Comparison of ENCODE assay signal across 13 mouse cellular contexts in the genomic region with DNA sequence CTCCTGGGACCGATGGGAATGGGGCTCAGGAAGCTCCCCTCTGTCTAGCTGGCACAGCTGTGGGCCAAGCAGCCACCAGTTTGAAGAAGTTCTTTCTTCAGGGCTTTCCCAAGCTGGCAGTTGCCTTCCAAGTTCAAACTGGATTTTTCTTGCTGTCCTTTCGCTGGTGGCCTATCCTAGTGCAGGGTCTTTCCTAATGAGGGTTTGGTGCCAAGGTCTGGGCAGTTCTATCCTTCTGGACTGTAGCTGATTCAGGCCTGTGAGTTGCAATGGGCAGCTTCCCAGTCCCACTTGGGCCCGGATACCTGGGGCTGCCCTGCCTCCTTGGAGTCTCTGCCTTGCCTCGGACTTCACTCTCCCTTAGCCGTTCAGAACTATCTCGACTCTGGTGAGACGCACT. TPM values are rescaled to one million over a fixed set of nuclear protein-coding genes. Genes with fewer than 3 reads are reported as not detected.
A peak's percentile ranks its signal among the peaks of the same experiment; 100 is the strongest.
DNase-seq lines count a peak whose midpoint lies in the region; ATAC-seq lines count a peak whose summit lies in the region.
"Had no signal": no experiment of that assay in that cellular context is flagged by ENCODE, and none has a peak within 500 bp of the region (broad histone marks: within the 10 kb centered on the region; RNA-seq: fewer than 3 reads in every experiment).

No protein-coding gene starts in this region.

- no peak for ATAC-seq in embryonic facial prominence, embryonic 12.5 days (ENCODE audit: insufficient number of reproducible peaks, insufficient read depth, low FRiP score, low TSS enrichment)
- ATAC-seq in hindbrain, embryonic 13.5 days (ENCODE audit: low FRiP score), result no peak; the same call in 1 of the 2 replicates
- ATAC-seq in midbrain, embryonic 13.5 days, result no peak

- peak; percentile 2 for DNase-seq in kidney, adult 18-20 months
- DNase-seq in kidney, adult 11 months, result no peak
- DNase-seq in embryo, embryonic 11 days, result no peak
- no peak for DNase-seq in cerebellum, adult 8-10 months
- no peak for DNase-seq in kidney, adult 9 months
- DNase-seq: cerebellum, adult 9-11 months; kidney, adult 8-10 months; lung, adult 2 months; thymus, postnatal 36 days had no signal

- H3K27ac ChIP-seq in embryonic facial prominence, embryonic 12.5 days, result 0 out of 2 replicates have a peak overlapping the region, but pooled peaks have one; percentile 69
- peak overlapping the region; percentile 79 for H3K27ac ChIP-seq in hindbrain, embryonic 13.5 days
- H3K27ac ChIP-seq in midbrain, embryonic 13.5 days, result peak overlapping the region; percentile 54
- H3K27ac ChIP-seq: embryonic facial prominence, embryonic 15.5 days had no signal

- 72% methylated on average over 7 of the region's 7 CpGs for WGBS in embryonic facial prominence, embryonic 12.5 days
- 67% methylated on average over 7 of the region's 7 CpGs for WGBS in hindbrain, embryonic 13.5 days
- 74% methylated on average over 7 of the region's 7 CpGs for WGBS in midbrain, embryonic 13.5 days

- H3K9me3 ChIP-seq in embryonic facial prominence, embryonic 12.5 days, result no peaks in the 10 kb centered on the region
- no peaks in the 10 kb centered on the region for H3K9me3 ChIP-seq in hindbrain, embryonic 13.5 days
- H3K9me3 ChIP-seq in midbrain, embryonic 13.5 days, result no peaks in the 10 kb centered on the region
- H3K9me3 ChIP-seq: embryonic facial prominence, embryonic 15.5 days had no signal

- H3K36me3 ChIP-seq in embryonic facial prominence, embryonic 12.5 days, result no peaks in the 10 kb centered on the region
- no peaks in the 10 kb centered on the region for H3K36me3 ChIP-seq in hindbrain, embryonic 13.5 days
- H3K36me3 ChIP-seq in midbrain, embryonic 13.5 days, result no peaks in the 10 kb centered on the region
- H3K36me3 ChIP-seq: embryonic facial prominence, embryonic 15.5 days had no signal

- no peak overlapping the region for H3K4me3 ChIP-seq in embryonic facial prominence, embryonic 12.5 days
- no peak overlapping the region for H3K4me3 ChIP-seq in hindbrain, embryonic 13.5 days
- H3K4me3 ChIP-seq in midbrain, embryonic 13.5 days (replicated peaks), result no peak overlapping the region
- H3K4me3 ChIP-seq: embryonic facial prominence, embryonic 15.5 days had no signal

- no peaks in the 10 kb centered on the region for H3K27me3 ChIP-seq in embryonic facial prominence, embryonic 12.5 days
- H3K27me3 ChIP-seq in hindbrain, embryonic 13.5 days, result no peaks in the 10 kb centered on the region
- H3K27me3 ChIP-seq in midbrain, embryonic 13.5 days, result no peaks in the 10 kb centered on the region
- H3K27me3 ChIP-seq: embryonic facial prominence, embryonic 15.5 days had no signal

- H3K4me1 ChIP-seq in embryonic facial prominence, embryonic 12.5 days, result peaks cover 13% of the 10 kb centered on the region; the same call in 1 of the 2 replicates
- H3K4me1 ChIP-seq in hindbrain, embryonic 13.5 days (replicated peaks), result peaks cover 33% of the 10 kb centered on the region
- H3K4me1 ChIP-seq in midbrain, embryonic 13.5 days (replicated peaks), result peaks cover 20% of the 10 kb centered on the region

- H3K4me2 ChIP-seq in embryonic facial prominence, embryonic 12.5 days (replicated peaks), result no peak overlapping the region
- no peak overlapping the region for H3K4me2 ChIP-seq in hindbrain, embryonic 13.5 days
- H3K4me2 ChIP-seq in midbrain, embryonic 13.5 days (replicated peaks), result no peak overlapping the region
- H3K4me2 ChIP-seq: embryonic facial prominence, embryonic 15.5 days had no signal

- H3K9ac ChIP-seq in embryonic facial prominence, embryonic 12.5 days, result no peak overlapping the region
- H3K9ac ChIP-seq in hindbrain, embryonic 13.5 days, result 0 out of 2 replicates have a peak overlapping the region, but pooled peaks have one; percentile 24
- no peak overlapping the region for H3K9ac ChIP-seq in midbrain, embryonic 13.5 days (replicated peaks)
- H3K9ac ChIP-seq: embryonic facial prominence, embryonic 15.5 days had no signal

RNA-seq across cellular contexts. Expression of gene Gnai2, which starts 15.1 kb away (rescaled TPM):
- 439 and 443 TPM in 2 replicates for polyA plus RNA-seq in embryonic facial prominence, embryonic 12.5 days (2016; fragmentation: Nextera tagmentation; extraction: Ambion mirVana)
- polyA plus RNA-seq in hindbrain, embryonic 13.5 days (2015; fragmentation: Nextera tagmentation; extraction: Ambion mirVana), result 335 and 338 TPM in 2 replicates
- 399 and 416 TPM in 2 replicates for polyA plus RNA-seq in midbrain, embryonic 13.5 days (2015; fragmentation: Nextera tagmentation; extraction: Ambion mirVana)

RNA-seq across cellular contexts. Expression of gene Slc38a3, which starts 19.1 kb away (rescaled TPM):
- polyA plus RNA-seq in embryonic facial prominence, embryonic 12.5 days (2016; fragmentation: Nextera tagmentation; extraction: Ambion mirVana), result 8.2 and 8.3 TPM in 2 replicates
- 25.3 and 26.2 TPM in 2 replicates for polyA plus RNA-seq in hindbrain, embryonic 13.5 days (2015; fragmentation: Nextera tagmentation; extraction: Ambion mirVana)
- polyA plus RNA-seq in midbrain, embryonic 13.5 days (2015; fragmentation: Nextera tagmentation; extraction: Ambion mirVana), result 18.7 and 22.0 TPM in 2 replicates

RNA-seq across cellular contexts. Expression of gene Gnat1, which starts 29.3 kb away (rescaled TPM):
- polyA plus RNA-seq in embryonic facial prominence, embryonic 12.5 days (2016; fragmentation: Nextera tagmentation; extraction: Ambion mirVana), result 1.4 and 3.0 TPM in 2 replicates
- polyA plus RNA-seq in hindbrain, embryonic 13.5 days (2015; fragmentation: Nextera tagmentation; extraction: Ambion mirVana), result 1.8 TPM in 2 replicates
- polyA plus RNA-seq in midbrain, embryonic 13.5 days (2015; fragmentation: Nextera tagmentation; extraction: Ambion mirVana), result 2.4 and 2.7 TPM in 2 replicates

RNA-seq across cellular contexts. Expression of gene Sema3b, which starts 41.2 kb away (rescaled TPM):
- polyA plus RNA-seq in embryonic facial prominence, embryonic 12.5 days (2016; fragmentation: Nextera tagmentation; extraction: Ambion mirVana), result 3.8 and 6.9 TPM in 2 replicates
- 3.4 and 4.2 TPM in 2 replicates for polyA plus RNA-seq in hindbrain, embryonic 13.5 days (2015; fragmentation: Nextera tagmentation; extraction: Ambion mirVana)
- polyA plus RNA-seq in midbrain, embryonic 13.5 days (2015; fragmentation: Nextera tagmentation; extraction: Ambion mirVana), result 2.3 and 2.7 TPM in 2 replicates
